Mouse (Mus musculus) CH12.LX (cell line): ENCODE data around the gene Ncln. TPM values are rescaled to one million over a fixed set of nuclear protein-coding genes. Genes with fewer than 3 reads are reported as not detected.

Source experiments
- DNase-seq: peaks from one replicate; pipeline ENCODE4 v3.0.0-alpha.2; 2013; ENCODE audit errors: extremely low read depth
- H3K27ac ChIP-seq: 2 replicates; pipeline ENCODE4 v1.5.1; 2012; ENCODE audit warnings: low read depth, mild to moderate bottlenecking, control low read depth, moderate library complexity; ENCODE audit not compliant: insufficient read depth
- H3K27me3 ChIP-seq: replicated peaks from 2 replicates; pipeline ENCODE3; 2012; ENCODE audit warnings: inconsistent platforms
- H3K36me3 ChIP-seq, 2 experiments: replicated peaks in 1 of 2; 2 replicates each; pipeline versions ENCODE3 to v1.6.1; 2012; ENCODE audit warnings: inconsistent platforms in 1 of 2, low read length in 1 of 2, mild to moderate bottlenecking in 1 of 2, mixed read lengths in 1 of 2, moderate library complexity in 1 of 2; ENCODE audit not compliant: control insufficient read depth in 1 of 2, insufficient read depth in 1 of 2
- H3K4me1 ChIP-seq, 2 experiments: 2 replicates each; pipeline ENCODE4 v1.6.1; 2012; ENCODE audit warnings: inconsistent platforms in 1 of 2, moderate library complexity in 1 of 2; ENCODE audit not compliant: insufficient read depth in 2 of 2, control insufficient read depth in 1 of 2
- H3K4me2 ChIP-seq: 2 replicates; pipeline ENCODE4 v1.6.1; 2012; ENCODE audit warnings: low read depth, mild to moderate bottlenecking, control low read depth; ENCODE audit not compliant: poor library complexity, insufficient read depth, severe bottlenecking
- H3K4me3 ChIP-seq, 3 experiments: fragments of 150-350 bp in 1 of 3; sonication (generic) in 1 of 3; replicated peaks in 1 of 3; 2 replicates each; pipeline versions ENCODE3 to v1.5.1; 2011 to 2012; ENCODE audit warnings: low read depth in 2 of 3, low read length in 2 of 3, mild to moderate bottlenecking in 2 of 3, moderate library complexity in 2 of 3, control low read depth in 1 of 3, improper control_type of control experiment in 1 of 3, inconsistent platforms in 1 of 3, mixed read lengths in 1 of 3; ENCODE audit not compliant: poor library complexity in 1 of 3
- H3K79me2 ChIP-seq: replicated peaks from 2 replicates; pipeline ENCODE4 v1.6.1; 2012; ENCODE audit warnings: mild to moderate bottlenecking, moderate library complexity; ENCODE audit not compliant: control insufficient read depth, poor library complexity, insufficient read depth, severe bottlenecking; ENCODE audit errors: extremely low read depth
- H3K9ac ChIP-seq: 2 replicates; pipeline ENCODE4 v1.6.1; 2012; ENCODE audit warnings: low read depth, mild to moderate bottlenecking, control low read depth, moderate library complexity; ENCODE audit not compliant: insufficient read depth
- H3K9me3 ChIP-seq: replicated peaks from 2 replicates; pipeline ENCODE3; 2012; ENCODE audit warnings: low read length, inconsistent platforms, mixed read lengths
- BHLHE40 ChIP-seq: IDR thresholded peaks from 2 replicates; pipeline ENCODE4 v1.6.1; 2011; ENCODE audit warnings: mild to moderate bottlenecking, low read depth, low read length, improper control_type of control experiment
- ELF1 ChIP-seq: IDR thresholded peaks from 2 replicates; pipeline ENCODE4 v1.6.1; 2014; ENCODE audit warnings: low read depth, mild to moderate bottlenecking, inconsistent platforms, low read length, improper control_type of control experiment
- EP300 ChIP-seq: IDR thresholded peaks from 2 replicates; pipeline ENCODE4 v1.6.1; 2011; ENCODE audit warnings: low read length, improper control_type of control experiment
- ETS1 ChIP-seq: conservative IDR thresholded peaks from 2 replicates; pipeline ENCODE4 v1.6.1; 2012; ENCODE audit warnings: low read depth, mild to moderate bottlenecking, inconsistent platforms, low read length, improper control_type of control experiment, moderate library complexity
- GABPA ChIP-seq: IDR thresholded peaks from 2 replicates; pipeline ENCODE4 v1.6.1; 2012; ENCODE audit warnings: low read depth, low read length, improper control_type of control experiment, inconsistent platforms; ENCODE audit not compliant: insufficient replicate concordance
- IRF4 ChIP-seq: IDR thresholded peaks from 2 replicates; pipeline ENCODE4 v1.6.1; 2014; ENCODE audit warnings: low read depth, mild to moderate bottlenecking, inconsistent platforms, low read length, improper control_type of control experiment
- JUND ChIP-seq: conservative IDR thresholded peaks from 2 replicates; pipeline ENCODE4 v1.6.1; 2011; ENCODE audit warnings: low read depth, low read length, improper control_type of control experiment
- KAT2A ChIP-seq: IDR thresholded peaks from 2 replicates; pipeline ENCODE4 v1.6.1; 2012; ENCODE audit warnings: low read length, improper control_type of control experiment, inconsistent platforms; ENCODE audit not compliant: insufficient replicate concordance
- MAFK ChIP-seq: IDR thresholded peaks from 2 replicates; pipeline ENCODE4 v1.6.1; 2011; ENCODE audit warnings: low read length, improper control_type of control experiment; ENCODE audit not compliant: insufficient replicate concordance
- MXI1 ChIP-seq: IDR thresholded peaks from 2 replicates; pipeline ENCODE4 v1.6.1; 2011; ENCODE audit warnings: mild to moderate bottlenecking, low read depth, low read length, improper control_type of control experiment
- NELFE ChIP-seq: IDR thresholded peaks from 2 replicates; pipeline ENCODE4 v1.6.1; 2011; ENCODE audit warnings: low read depth, low read length, improper control_type of control experiment
- NRF1 ChIP-seq: IDR thresholded peaks from 2 replicates; pipeline ENCODE4 v1.6.1; 2014; ENCODE audit warnings: low read depth, mild to moderate bottlenecking, inconsistent platforms, low read length, improper control_type of control experiment, moderate library complexity
- PAX5 ChIP-seq: IDR thresholded peaks from 2 replicates; pipeline ENCODE4 v1.6.1; 2012; ENCODE audit warnings: low read length, inconsistent platforms, mixed read lengths
- POLR2A ChIP-seq: IDR thresholded peaks from 2 replicates; pipeline ENCODE4 v1.6.1; 2011; ENCODE audit warnings: low read depth, mild to moderate bottlenecking, improper control_type of control experiment, low read length
- POLR2AphosphoS2 ChIP-seq: IDR thresholded peaks from 2 replicates; pipeline ENCODE4 v1.6.1; 2011; ENCODE audit warnings: low read depth, low read length, improper control_type of control experiment
- RCOR1 ChIP-seq: conservative IDR thresholded peaks from 2 replicates; pipeline ENCODE4 v1.6.1; 2012; ENCODE audit warnings: low read depth, mild to moderate bottlenecking, inconsistent platforms, low read length, improper control_type of control experiment
- SIN3A ChIP-seq: IDR thresholded peaks from 2 replicates; pipeline ENCODE4 v1.6.1; 2012; ENCODE audit warnings: low read length, improper control_type of control experiment, inconsistent platforms
- TCF12 ChIP-seq: IDR thresholded peaks from 2 replicates; pipeline ENCODE4 v1.6.1; 2014; ENCODE audit warnings: low read depth, mild to moderate bottlenecking, inconsistent platforms, low read length, improper control_type of control experiment
- ZC3H11A ChIP-seq: IDR thresholded peaks from 2 replicates; pipeline ENCODE4 v1.6.1; 2012; ENCODE audit warnings: low read depth, mild to moderate bottlenecking, inconsistent platforms, low read length, improper control_type of control experiment
- ZKSCAN1 ChIP-seq: IDR thresholded peaks from 2 replicates; pipeline ENCODE4 v1.6.1; 2012; ENCODE audit warnings: low read depth, inconsistent platforms, low read length, improper control_type of control experiment, borderline replicate concordance
- ZMIZ1 ChIP-seq: IDR thresholded peaks from 2 replicates; pipeline ENCODE4 v1.6.1; 2012; ENCODE audit warnings: low read depth, mild to moderate bottlenecking, inconsistent platforms, low read length, improper control_type of control experiment
- ZNF384 ChIP-seq: IDR thresholded peaks from 2 replicates; pipeline ENCODE4 v1.6.1; 2012; ENCODE audit warnings: low read depth, low read length, improper control_type of control experiment, inconsistent platforms
- dilution Hi-C: fragments of 300-500 bp; cut with MboI; formaldehyde crosslinking; loops from 2 replicates; pipeline ENCODE4 v1.14.3; 2020; ENCODE audit warnings: low sequenced_read_pairs; ENCODE audit not compliant: extremely low pct_unique_long_range_greater_than_20kb, extremely low pct_ligation_motif_present
- in situ Hi-C: fragments of 300-500 bp; cut with MboI; formaldehyde crosslinking; loops from 3 replicates; pipeline ENCODE4 v1.14.3; 2019; ENCODE audit warnings: low sequenced_read_pairs, low pct_ligation_motif_present, low pct_unique_long_range_greater_than_20kb, mixed read lengths
- polyA plus RNA-seq: library from polyadenylated mRNA; unstranded; fragments of >175 nt; gene quantifications from 2 replicates; pipeline ENCODE4 v1.2.1, GENCODE M21; 2012; ENCODE audit warnings: low read depth; ENCODE audit not compliant: insufficient read length
- total RNA-seq, 2 experiments: library from RNA; depleted of rRNA; stranded (reverse); fragments of 300-350 nt in 1 of 2; fragments of >200 nt in 1 of 2; gene quantifications; 2 replicates each; pipeline ENCODE4 v1.2.3; 2012 to 2014

Gene Ncln
- total and polyA plus RNA-seq, 3 experiments: 41.5 to 99.5 (median 89.5) TPM

GRCm38 (mm10) chr10:81461673-81462414 is 34.3 kb downstream of the Ncln start:
- no peak for DNase-seq
- Histone ChIP-seq H3K9ac (no peak overlapping the region), H3K4me2 (peak overlapping the region; percentile 29), H3K27me3 (peaks cover 93% of the 10 kb centered on the region), H3K9me3 (peaks cover 1% of the 10 kb centered on the region), H3K4me1 (peaks cover 4 to 18% of the 10 kb centered on the region in 2 experiments; a peak in 3 of 4 replicates), H3K36me3 (no peaks in the 10 kb centered on the region), H3K79me2 (no peaks in the 10 kb centered on the region), H3K27ac (no peak overlapping the region), H3K4me3 (no peak overlapping the region)
- in situ Hi-C loops (no loop called here), dilution Hi-C loops (no loop called here)
- TF ChIP-seq PAX5 (no peak), MXI1 (no peak), GABPA (no peak), NRF1 (no peak), ZMIZ1 (no peak), SIN3A (no peak), EP300 (no peak), BHLHE40 (no peak), IRF4 (no peak; the same call in 1 of the 2 replicates), KAT2A (no peak), ETS1 (no peak), POLR2AphosphoS2 (no peak), ZKSCAN1 (no peak), MAFK (no peak)

- peak overlapping the region; percentile 29 for H3K4me2 ChIP-seq
- no peaks in the 10 kb centered on the region for H3K9me3 ChIP-seq
- DNase-seq: no peak
- dilution Hi-C loops: no loop called here
- peaks cover 93% of the 10 kb centered on the region for H3K27me3 ChIP-seq
- H3K9ac ChIP-seq: no peak overlapping the region
- H3K4me3 ChIP-seq: no peak overlapping the region
- H3K27ac ChIP-seq: no peak overlapping the region
- H3K4me1 ChIP-seq: peaks cover 4 to 18% of the 10 kb centered on the region in 2 experiments; a peak in 3 of 4 replicates
- no peaks in the 10 kb centered on the region for H3K79me2 ChIP-seq
- H3K36me3 ChIP-seq: no peaks in the 10 kb centered on the region
- in situ Hi-C loops: no loop called here
- TF ChIP-seq IRF4 (no peak), ZMIZ1 (no peak), MXI1 (no peak), TCF12 (no peak), ETS1 (no peak), ZNF384 (no peak), ELF1 (no peak), JUND (no peak), NELFE (no peak), ZC3H11A (no peak), POLR2AphosphoS2 (no peak), NRF1 (no peak), RCOR1 (no peak), MAFK (no peak), POLR2A (no peak)
These were observed 35.2 kb downstream of the Ncln start for GRCm38 (mm10) chr10:81460951-81461350.
